9 mouse cellular contexts compared by ENCODE assay signal in the genomic region with DNA sequence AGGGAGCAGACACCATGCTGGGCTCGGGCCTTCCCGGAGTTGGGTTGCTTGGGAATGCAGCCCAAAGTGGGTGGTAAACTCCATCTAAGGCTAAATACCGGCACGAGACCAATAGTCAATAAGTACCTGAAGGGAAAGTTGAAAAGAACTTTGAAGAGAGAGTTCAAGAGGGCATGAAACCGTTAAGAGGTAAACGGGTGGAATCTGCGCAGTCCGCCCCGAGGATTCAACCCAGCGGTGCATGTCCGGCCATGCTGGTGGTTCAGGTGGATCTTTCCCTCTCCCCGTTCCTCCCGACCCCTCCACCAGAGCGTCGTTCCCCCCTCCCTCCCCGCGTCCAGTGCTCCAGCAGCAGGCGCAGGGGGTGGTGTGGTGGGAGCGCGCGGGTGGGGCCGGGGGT.
DNase-seq lines count a peak whose midpoint lies in the region; ATAC-seq lines count a peak whose summit lies in the region.
"Had no signal": no experiment of that assay in that cellular context is flagged by ENCODE, and none has a peak within 500 bp of the region (broad histone marks: within the 10 kb centered on the region; RNA-seq: fewer than 3 reads in every experiment).

No protein-coding gene starts in this region.

- ATAC-seq in cerebellum, adult (ENCODE audit: insufficient number of reproducible peaks, low FRiP score, low TSS enrichment), result peak; percentile 79
- peak; percentile 68 for ATAC-seq in activated CD4-positive, CD25-positive, alpha-beta regulatory T cell, adult 4 months
- peak; percentile 100 for ATAC-seq in heart, embryonic 14.5 days (ENCODE audit: insufficient number of reproducible peaks, insufficient read depth, low FRiP score, low read depth)

- H3K27ac ChIP-seq in heart, embryonic 14.5 days (replicated peaks in 1 of 2; ENCODE audit: control insufficient read depth in 1 of 2, insufficient read depth in 1 of 2, low read depth in 2 of 2, low read length in 2 of 2), result no peak overlapping the region

- 53% methylated on average over 22 of the region's 22 CpGs for WGBS in heart, embryonic 14.5 days

- no peak overlapping the region for H3K9ac ChIP-seq in heart, embryonic 14.5 days (ENCODE audit: low read length)

- no peaks in the 10 kb centered on the region for H3K4me1 ChIP-seq in heart, embryonic 14.5 days (ENCODE audit: control insufficient read depth in 2 of 2, insufficient read depth in 2 of 2, low read length in 2 of 2)
- H3K4me1 ChIP-seq: megakaryocyte, embryonic 14.5 days had no signal

- H3K27me3 ChIP-seq in heart, embryonic 14.5 days (ENCODE audit: control insufficient read depth, insufficient read depth, low read length), result no peaks in the 10 kb centered on the region
- H3K27me3 ChIP-seq: megakaryocyte, embryonic 14.5 days had no signal

- H3K4me2 ChIP-seq in heart, embryonic 14.5 days (ENCODE audit: low read length), result no peak overlapping the region

- no peaks in the 10 kb centered on the region for H3K36me3 ChIP-seq in heart, embryonic 14.5 days (ENCODE audit: control insufficient read depth, insufficient read depth, low read length)

- DNase-seq in cerebellum, adult 11-12 months, result no peak
- peak; percentile 74 for DNase-seq in embryo, embryonic 9.5 days (ENCODE audit: extremely low spot score)
- peak; percentile 59 to 62 for DNase-seq in kidney, postnatal 25 days
- peak; percentile 47 for DNase-seq in lung, postnatal 25 days (ENCODE audit: low spot score)
- peak; percentile 7 to 75 for DNase-seq in spleen, postnatal 10 days (ENCODE audit: low spot score in 2 of 2)

- H3K9me3 ChIP-seq in heart, embryonic 14.5 days (ENCODE audit: control insufficient read depth, low read length), result peaks cover 11% of the 10 kb centered on the region

- H3K4me3 ChIP-seq in heart, embryonic 14.5 days (ENCODE audit: control insufficient read depth in 1 of 2, insufficient read depth in 1 of 2, low read depth in 1 of 2, low read length in 2 of 2), result no peak overlapping the region
